Mouse (Mus musculus) heart, adult 10 weeks (tissue): ENCODE results near the gene Kcnj9. TPM values are rescaled to one million over a fixed set of nuclear protein-coding genes. Genes with fewer than 3 reads are reported as not detected.

Experiments used
- polyA plus RNA-seq: library from polyadenylated mRNA; stranded (reverse); fragments of 350-450 nt; fragmentation: Illumina TruSeq; extraction: RNeasy Lipid Tissue Mini Kit (QIAGEN cat#74804); gene quantifications from one replicate; pipeline ENCODE4 v1.2.3, GENCODE M21; 2014; ENCODE audit warnings: low read depth, low replicate concordance

Kcnj9 gene
- polyA plus RNA-seq = not detected

GRCm38 (mm10) chr1:172329131-172329530, at the start of gene Kcnj9:
Gene Kcnj9, minus strand, starts transcription at chr1:172329318.

GRCm38 (mm10) chr1:172376198-172376667, 47.1 kb upstream of the Kcnj9 start, which contains the start of gene Pigm:
Gene Pigm, plus strand, starts transcription at chr1:172376546.

GRCm38 (mm10) chr1:172340729-172341321, 11.7 kb upstream of the Kcnj9 start, which contains the start of gene Kcnj10:
Gene Kcnj10, plus strand, starts transcription at chr1:172341210.

GRCm38 (mm10) chr1:172297611-172298537, 31.2 kb downstream of the Kcnj9 start, which contains the start of gene Atp1a2:
Gene Atp1a2, minus strand, starts transcription at chr1:172298064.

Other genes starting within 250 kb of the Kcnj9 start
- gene Copa, start 246.8 kb downstream of the Kcnj9 start, polyA plus RNA-seq = 111 TPM
- gene Ncstn, start 246.5 kb downstream of the Kcnj9 start, polyA plus RNA-seq = 49.5 TPM
- gene Pex19, start 202.6 kb downstream of the Kcnj9 start, polyA plus RNA-seq = 141 TPM
- 124 TPM for gene Dcaf8, start 181.2 kb downstream of the Kcnj9 start, polyA plus RNA-seq
- 86.7 TPM for gene Pea15a, start 122.5 kb downstream of the Kcnj9 start, polyA plus RNA-seq
- gene Casq1, start 109.5 kb downstream of the Kcnj9 start, polyA plus RNA-seq = 14.2 TPM
- not detected for gene Atp1a4, start 70.9 kb downstream of the Kcnj9 start, polyA plus RNA-seq
- gene Igsf8, start 67.7 kb downstream of the Kcnj9 start, polyA plus RNA-seq = 11.6 TPM
- gene Atp1a2, start 31.3 kb downstream of the Kcnj9 start, polyA plus RNA-seq = 473 TPM
- 0.16 TPM for gene Kcnj10, start 11.9 kb upstream of the Kcnj9 start, polyA plus RNA-seq
- 4.1 TPM for gene Pigm, start 47.2 kb upstream of the Kcnj9 start, polyA plus RNA-seq
- 5.1 TPM for gene Slamf9, start 146.0 kb upstream of the Kcnj9 start, polyA plus RNA-seq
- 1.8 TPM for gene Igsf9, start 152.5 kb upstream of the Kcnj9 start, polyA plus RNA-seq
- 101 TPM for gene Tagln2, start 170.7 kb upstream of the Kcnj9 start, polyA plus RNA-seq
- gene Cfap45, start 191.5 kb upstream of the Kcnj9 start, polyA plus RNA-seq = 0.47 TPM
- gene Vsig8, start 226.6 kb upstream of the Kcnj9 start, polyA plus RNA-seq = not detected